Mouse (Mus musculus) ES-E14 (cell line): ENCODE results near the gene Gm37596. TPM values are rescaled to one million over a fixed set of nuclear protein-coding genes. Genes with fewer than 3 reads are reported as not detected.

Experiments
- DNase-seq: peaks from one replicate; pipeline ENCODE4 v3.0.0-alpha.2; 2013; ENCODE audit warnings: low read depth, low spot score
- H3K27ac ChIP-seq: 2 replicates; pipeline ENCODE4 v1.5.1; 2012; ENCODE audit warnings: low read depth, mild to moderate bottlenecking, low read length, moderate library complexity, mixed read lengths; ENCODE audit not compliant: poor library complexity, insufficient read depth, severe bottlenecking
- H3K36me3 ChIP-seq: 2 replicates; pipeline ENCODE4 v1.6.1; 2012; ENCODE audit warnings: mild to moderate bottlenecking, low read length, moderate library complexity, mixed read lengths; ENCODE audit not compliant: control insufficient read depth, poor library complexity, insufficient read depth, severe bottlenecking
- H3K4me1 ChIP-seq, 2 experiments: fragments of 150-350 bp in 1 of 2; sonication (generic) in 1 of 2; 2 replicates each; pipeline ENCODE4 v1.6.1; 2012; ENCODE audit warnings: low read length in 2 of 2, mild to moderate bottlenecking in 1 of 2, mixed read lengths in 1 of 2; ENCODE audit not compliant: control insufficient read depth in 2 of 2, insufficient read depth in 2 of 2, poor library complexity in 1 of 2
- H3K4me3 ChIP-seq, 2 experiments: fragments of 150-350 bp in 1 of 2; sonication (generic) in 1 of 2; 2 replicates each; pipeline ENCODE4 v1.5.1; 2012; ENCODE audit warnings: low read length in 2 of 2, low read depth in 1 of 2, mild to moderate bottlenecking in 1 of 2, mixed read lengths in 1 of 2; ENCODE audit not compliant: insufficient read depth in 1 of 2, poor library complexity in 1 of 2, severe bottlenecking in 1 of 2
- H3K9ac ChIP-seq: 2 replicates; pipeline ENCODE4 v1.6.1; 2012; ENCODE audit warnings: low read depth, mild to moderate bottlenecking, low read length, mixed read lengths; ENCODE audit not compliant: poor library complexity, insufficient read depth, severe bottlenecking
- H3K9me3 ChIP-seq: fragments of 150-350 bp; sonication (generic); 2 replicates; pipeline ENCODE4 v1.6.1; 2012; ENCODE audit warnings: low read depth, mild to moderate bottlenecking, low read length; ENCODE audit not compliant: control insufficient read depth, insufficient read depth
- CHD2 ChIP-seq: IDR thresholded peaks from 2 replicates; pipeline ENCODE4 v1.6.1; 2014; ENCODE audit warnings: mild to moderate bottlenecking, low read depth, low read length, inconsistent platforms
- HCFC1 ChIP-seq: IDR thresholded peaks from 2 replicates; pipeline ENCODE4 v1.6.1; 2012; ENCODE audit warnings: low read length, inconsistent platforms, borderline replicate concordance; ENCODE audit not compliant: insufficient read depth
- MAFK ChIP-seq: IDR thresholded peaks from 2 replicates; pipeline ENCODE4 v1.6.1; 2014; ENCODE audit warnings: mild to moderate bottlenecking, low read depth, low read length, inconsistent platforms; ENCODE audit not compliant: insufficient read depth
- ZC3H11A ChIP-seq: IDR thresholded peaks from 2 replicates; pipeline ENCODE4 v1.6.1; 2012; ENCODE audit warnings: low read depth, mild to moderate bottlenecking, inconsistent platforms, low read length, borderline replicate concordance
- ZNF384 ChIP-seq: IDR thresholded peaks from 2 replicates; pipeline ENCODE4 v1.6.1; 2012; ENCODE audit warnings: low read depth, low read length, inconsistent platforms
- in situ Hi-C, 2 experiments: fragments of 600-800 bp; cut with MboI; formaldehyde crosslinking; loops; one replicate each; pipeline ENCODE4 v1.15.1; 2025; ENCODE audit warnings: low sequenced_read_pairs in 2 of 2, inconsistent platforms in 1 of 2; ENCODE audit not compliant: unreplicated experiment in 2 of 2
- total RNA-seq: library from RNA; depleted of rRNA; stranded (reverse); fragments of 300-350 nt; gene quantifications from 2 replicates; pipeline ENCODE4 v1.2.3, GENCODE M21; 2012; rRNA removed

The Gm37596 gene
- total RNA-seq, 1 experiment = not detected

- Histone ChIP-seq H3K27ac (no peak within 1 kb of the TSS), H3K9ac (no peak within 1 kb of the TSS), H3K4me1 (no peaks in the 10 kb centered on the region), H3K36me3 (no peaks in the 10 kb centered on the region), H3K4me3 (no peak within 1 kb of the TSS), H3K9me3 (no peaks in the 10 kb centered on the region)
- in situ Hi-C loops = loop anchor here (5.0 to 25.0 kb wide), 2 partner anchors 125 to 135 kb away; partner anchors contain the start of gene Tdpoz4 (in 1 of the 2)
- no peak for DNase-seq
- TF ChIP-seq MAFK (no peak), CHD2 (no peak), HCFC1 (no peak), ZC3H11A (no peak), ZNF384 (no peak)
Measured at GRCm38 (mm10) chr3:93652586-93652985, 40.3 kb downstream of the Gm37596 start, which contains the start of gene Tdpoz2. Gene Tdpoz2, minus strand, starts transcription at chr3:93652686.

Other genes with a start within 250 kb of the Gm37596 start
- not detected in 2 replicates for gene Tchhl1, start 224.3 kb downstream of the Gm37596 start, total RNA-seq
- 14.4 and 37.2 TPM in 2 replicates for gene S100a11, start 172.6 kb downstream of the Gm37596 start, total RNA-seq
- 152 and 388 TPM in 2 replicates for gene S100a10, start 138.0 kb downstream of the Gm37596 start, total RNA-seq
- not detected in 2 replicates for gene Tdpoz2, start 40.4 kb downstream of the Gm37596 start, total RNA-seq
- gene Tdpoz1, start 16.8 kb downstream of the Gm37596 start, total RNA-seq = not detected in 2 replicates
- gene Gm5773, start 79.9 kb upstream of the Gm37596 start, total RNA-seq = 0.49 and 0.63 TPM in 2 replicates
- 2.0 and 2.7 TPM in 2 replicates for gene Tdpoz4, start 103.3 kb upstream of the Gm37596 start, total RNA-seq
- gene Tdpoz3, start 132.9 kb upstream of the Gm37596 start, total RNA-seq = 3.2 and 4.2 TPM in 2 replicates